Mouse (Mus musculus): ENCODE data around the gene F5. TPM values are rescaled to one million over a fixed set of nuclear protein-coding genes. Genes with fewer than 3 reads are reported as not detected.

The F5 gene
- total RNA-seq, 2 experiments from 2014 or later = 0.94 to 1.1 TPM

Other genes starting within 250 kb of the F5 start
- 10 to 100 TPM; 20.5 to 23.8 TPM for gene Scyl3, start 222.7 kb upstream of the F5 start, total RNA-seq (2021)
- 1 to 10 TPM; 1.1 to 1.4 TPM for gene BC055324, start 157.0 kb upstream of the F5 start, total RNA-seq (2021)
- gene Mettl18, start 156.9 kb upstream of the F5 start, total RNA-seq (2021) = 1 to 10 TPM; 5.4 to 6.1 TPM
- gene Sele, start 103.6 kb upstream of the F5 start, total RNA-seq (2021) = not detected
- under 1 TPM in 1 of 2 experiments, not detected in 1; 0.18 TPM for gene Sell, start 89.9 kb upstream of the F5 start, total RNA-seq (2021)
- gene Selp, start 36.6 kb upstream of the F5 start, total RNA-seq (2021) = not detected
- gene Slc19a2, start 97.2 kb downstream of the F5 start, total RNA-seq (2021) = 10 to 100 TPM; 12.2 to 13.2 TPM
- 10 to 100 TPM; 21.6 to 22.5 TPM for gene Ccdc181, start 123.7 kb downstream of the F5 start, total RNA-seq (2021)
- gene Nme7, start 152.3 kb downstream of the F5 start, total RNA-seq (2021) = 10 to 100 TPM; 22.4 to 24.7 TPM
- gene Blzf1, start 155.7 kb downstream of the F5 start, total RNA-seq (2021) = 10 to 100 TPM; 26.2 to 28.5 TPM